Comparison of ENCODE assay signal across 7 mouse cellular contexts in the genomic region with DNA sequence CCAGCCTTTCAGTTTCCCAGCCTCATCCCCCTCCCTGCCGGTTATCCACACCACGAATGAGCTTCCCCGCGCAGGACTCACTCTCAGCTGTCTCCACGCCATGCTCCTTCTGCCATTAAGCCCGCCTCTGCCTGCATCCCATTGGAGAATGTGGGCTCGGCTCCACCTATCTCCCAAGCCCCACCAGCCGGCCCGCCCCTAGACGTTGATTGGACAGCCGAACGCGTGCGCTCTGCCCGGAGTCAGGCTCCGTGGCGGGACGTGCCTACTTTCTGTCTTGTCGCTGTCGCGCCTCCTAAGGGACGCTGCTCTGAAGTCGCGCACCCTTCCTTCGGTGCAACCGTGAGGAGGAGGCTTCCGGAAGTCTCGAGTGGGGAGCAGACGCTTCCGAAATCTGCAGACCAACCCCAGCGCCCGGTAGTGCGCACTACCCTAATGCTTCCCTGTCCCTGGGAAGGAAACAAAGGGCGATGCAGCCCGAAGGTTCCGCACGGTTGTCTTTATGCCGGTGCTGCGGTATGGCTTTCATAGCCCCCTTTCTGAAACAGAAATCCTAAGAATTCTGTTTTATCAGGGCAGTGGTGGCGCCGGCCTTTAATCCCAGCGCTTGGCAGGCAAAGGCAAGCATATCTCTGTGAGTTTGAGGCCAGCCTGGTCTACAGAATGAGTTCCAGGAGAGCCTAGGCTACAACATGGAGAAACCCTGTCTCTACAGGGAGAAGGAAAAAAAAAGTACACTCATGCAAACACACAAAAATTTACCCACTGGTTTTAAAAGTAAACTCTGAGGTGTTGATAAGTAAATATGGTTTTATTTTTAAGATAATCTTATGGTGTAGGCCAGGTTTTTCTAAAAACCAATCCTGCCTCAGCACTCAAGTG. TPM values are rescaled to one million over a fixed set of nuclear protein-coding genes. Genes with fewer than 3 reads are reported as not detected.
DNase-seq lines count a peak whose midpoint lies in the region; ATAC-seq and TF ChIP-seq lines count a peak whose summit lies in the region.

Dhodh (minus strand) TSS at position 403 of the 882 bp plus-strand sequence.

- peaks cover 19% of the 10 kb centered on the region for H3K4me1 ChIP-seq in embryonic facial prominence, embryonic 10.5 days
- peaks cover 3% of the 10 kb centered on the region; the same call in 1 of the 2 replicates for H3K4me1 ChIP-seq in intestine, postnatal 0 days (replicated peaks; ENCODE audit: control insufficient read depth, insufficient read depth, low read length)
- peaks cover 11% of the 10 kb centered on the region for H3K4me1 ChIP-seq in midbrain, embryonic 12.5 days
- H3K4me1 ChIP-seq in small intestine, adult 2 months (ENCODE audit: control insufficient read depth, insufficient read depth, insufficient read length, low read length), result peaks cover 3% of the 10 kb centered on the region; the same call in 1 of the 2 replicates

- under 1% methylated on average over 42 of the region's 42 CpGs for WGBS in embryonic facial prominence, embryonic 10.5 days
- WGBS in intestine, postnatal 0 days, result under 1% methylated on average over 42 of the region's 42 CpGs
- under 1% methylated on average over 42 of the region's 42 CpGs for WGBS in midbrain, embryonic 12.5 days
- WGBS in small intestine, adult 2 months, result under 1% methylated on average over 42 of the region's 42 CpGs

- no peaks in the 10 kb centered on the region for H3K9me3 ChIP-seq in embryonic facial prominence, embryonic 10.5 days
- no peaks in the 10 kb centered on the region for H3K9me3 ChIP-seq in intestine, postnatal 0 days (ENCODE audit: control insufficient read depth)
- H3K9me3 ChIP-seq in midbrain, embryonic 12.5 days, result no peaks in the 10 kb centered on the region

- intact Hi-C loops in left cerebral cortex, postnatal 4 days (cut with DNase I), result no loop called here

- H3K4me3 ChIP-seq in embryonic facial prominence, embryonic 10.5 days, result peak within 1 kb of the TSS; percentile 75
- peak within 1 kb of the TSS; percentile 65 for H3K4me3 ChIP-seq in intestine, postnatal 0 days (ENCODE audit: low read depth, low read length)
- H3K4me3 ChIP-seq in midbrain, embryonic 12.5 days, result peak within 1 kb of the TSS; percentile 55
- H3K4me3 ChIP-seq in small intestine, adult 2 months (ENCODE audit: low read depth, low read length), result peak within 1 kb of the TSS; percentile 86

- H3K9ac ChIP-seq in intestine, postnatal 0 days (ENCODE audit: low read depth, low read length), result peak within 1 kb of the TSS; percentile 73
- peak within 1 kb of the TSS; percentile 70 for H3K9ac ChIP-seq in midbrain, embryonic 12.5 days (replicated peaks)

- peak within 1 kb of the TSS; percentile 92 for H3K27ac ChIP-seq in embryonic facial prominence, embryonic 10.5 days (replicated peaks)
- peak within 1 kb of the TSS; percentile 97 for H3K27ac ChIP-seq in intestine, postnatal 0 days (ENCODE audit: low read depth, low read length)
- peak within 1 kb of the TSS; percentile 97 for H3K27ac ChIP-seq in midbrain, embryonic 12.5 days (replicated peaks)
- peak within 1 kb of the TSS; percentile 97 for H3K27ac ChIP-seq in small intestine, adult 2 months (ENCODE audit: insufficient read depth, low read depth, low read length)

- H3K27me3 ChIP-seq in embryonic facial prominence, embryonic 10.5 days (replicated peaks; ENCODE audit: low read depth, poor library complexity, severe bottlenecking), result no peaks in the 10 kb centered on the region
- 0 out of 2 replicates have a peak, but pooled peaks cover 3% of the 10 kb centered on the region for H3K27me3 ChIP-seq in intestine, postnatal 0 days (replicated peaks; ENCODE audit: control insufficient read depth, insufficient read depth, low read length)
- no peaks in the 10 kb centered on the region for H3K27me3 ChIP-seq in midbrain, embryonic 12.5 days
- no peaks in the 10 kb centered on the region for H3K27me3 ChIP-seq in small intestine, adult 2 months (ENCODE audit: control insufficient read depth, insufficient read depth, low read length)

- peak; percentile 49 for TF ChIP-seq CTCF in intestine, postnatal 0 days (IDR thresholded peaks at IDR 0.05; ENCODE audit: low read depth)
- TF ChIP-seq CTCF in small intestine, adult 2 months (IDR thresholded peaks at IDR 0.05; ENCODE audit: extremely low read depth, insufficient read length, insufficient replicate concordance, low read depth, low read length), result no peak

- H3K4me2 ChIP-seq in intestine, postnatal 0 days (replicated peaks; ENCODE audit: low read depth), result peak within 1 kb of the TSS; percentile 89
- H3K4me2 ChIP-seq in midbrain, embryonic 12.5 days (replicated peaks), result peak within 1 kb of the TSS; percentile 70

- peak; percentile 99 for ATAC-seq in intestine, postnatal 0 days
- peak; percentile 99 for ATAC-seq in midbrain, embryonic 12.5 days (ENCODE audit: low FRiP score, low read depth)

- peaks cover 24% of the 10 kb centered on the region for H3K36me3 ChIP-seq in embryonic facial prominence, embryonic 10.5 days (replicated peaks)
- peaks cover 5% of the 10 kb centered on the region; the same call in 1 of the 2 replicates for H3K36me3 ChIP-seq in intestine, postnatal 0 days (ENCODE audit: control insufficient read depth, insufficient read depth)
- peaks cover 13% of the 10 kb centered on the region for H3K36me3 ChIP-seq in midbrain, embryonic 12.5 days
- H3K36me3 ChIP-seq in small intestine, adult 2 months (ENCODE audit: control insufficient read depth, insufficient read depth, low read length), result peaks cover 11% of the 10 kb centered on the region; the same call in 1 of the 2 replicates

- DNase-seq in adrenal gland, postnatal 10 days, result peak; percentile 97
- peak; percentile 96 for DNase-seq in embryonic facial prominence, embryonic 10.5 days (ENCODE audit: low spot score)
- DNase-seq in gonadal fat pad, adult 2 months (ENCODE audit: low read depth), result peak; percentile 51
- peak; percentile 98 for DNase-seq in left cerebral cortex, postnatal 4 days

- TF ChIP-seq POLR2A in small intestine, adult 2 months (IDR thresholded peaks at IDR 0.05; ENCODE audit: low read depth, low read length), result peak; percentile 79

RNA-seq across cellular contexts. Expression of gene Dhodh, which starts in this region (rescaled TPM):
- 10 to 100 TPM; 24.8 to 28.2 TPM for total RNA-seq in adrenal gland, postnatal 10 days (2021)
- polyA plus RNA-seq in embryonic facial prominence, embryonic 10.5 days (2016; fragmentation: Nextera tagmentation; extraction: Ambion mirVana), result 54.5 and 56.7 TPM in 2 replicates
- polyA plus RNA-seq in gonadal fat pad, adult 2 months (2012; rRNA removed), result 26.9 and 28.9 TPM in 2 replicates
- polyA plus RNA-seq in intestine, postnatal 0 days (2015; fragmentation: Nextera tagmentation; extraction: Ambion mirVana), result 12.5 and 13.5 TPM in 2 replicates
- total RNA-seq in left cerebral cortex, postnatal 4 days (2021), result 10 to 100 TPM; 19.0 to 19.9 TPM
- polyA plus RNA-seq in midbrain, embryonic 12.5 days (2016; fragmentation: Nextera tagmentation; extraction: Ambion mirVana), result 38.6 and 41.6 TPM in 2 replicates
- polyA plus RNA-seq in small intestine, adult 2 months (2012; rRNA removed), result 5.9 and 11.9 TPM in 2 replicates

Comparison
In these comparisons a context has a peak if more than half of its experiments do, and no peak if none do; other contexts are left out.
1. Peak in every context shown above with its lines: DNase-seq, ATAC-seq, H3K4me3 ChIP-seq and H3K27ac ChIP-seq.